Mouse (Mus musculus): ENCODE measurements around the gene Bpifa2.
"Not testable (repeated sequence)": the region's sequence is repeated elsewhere in the genome, so short reads cannot be mapped to it uniquely, and the experiment has no call there.

Gene Bpifa2

DNA sequence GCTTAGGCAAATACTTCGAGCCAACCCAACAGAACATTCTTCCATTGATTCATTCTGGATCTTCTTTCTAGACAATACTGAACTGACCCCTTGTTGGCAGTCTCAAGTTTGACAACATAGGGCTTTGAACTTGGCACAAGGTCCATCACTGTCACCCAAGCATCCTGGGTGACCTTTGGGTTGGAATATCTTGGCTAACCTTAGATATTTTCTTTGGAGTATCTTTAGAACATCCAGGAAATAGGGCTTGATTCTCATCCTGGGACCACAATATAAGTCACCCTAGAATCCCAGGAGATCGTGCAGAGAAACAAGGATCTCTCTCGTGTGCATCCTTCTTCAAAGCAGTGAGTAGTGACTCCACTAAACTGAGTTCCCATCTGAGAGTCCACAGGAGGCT lies at the start of gene Bpifa2:
Gene Bpifa2, plus strand, starts transcription at position 301 of the 400 bp plus-strand sequence.
- CTCF ChIA-PET: interaction anchor here (0.7 kb wide), 1 partner anchor 88 kb away, joined by 8 read pairs; no protein-coding TSS in a partner anchor

DNA sequence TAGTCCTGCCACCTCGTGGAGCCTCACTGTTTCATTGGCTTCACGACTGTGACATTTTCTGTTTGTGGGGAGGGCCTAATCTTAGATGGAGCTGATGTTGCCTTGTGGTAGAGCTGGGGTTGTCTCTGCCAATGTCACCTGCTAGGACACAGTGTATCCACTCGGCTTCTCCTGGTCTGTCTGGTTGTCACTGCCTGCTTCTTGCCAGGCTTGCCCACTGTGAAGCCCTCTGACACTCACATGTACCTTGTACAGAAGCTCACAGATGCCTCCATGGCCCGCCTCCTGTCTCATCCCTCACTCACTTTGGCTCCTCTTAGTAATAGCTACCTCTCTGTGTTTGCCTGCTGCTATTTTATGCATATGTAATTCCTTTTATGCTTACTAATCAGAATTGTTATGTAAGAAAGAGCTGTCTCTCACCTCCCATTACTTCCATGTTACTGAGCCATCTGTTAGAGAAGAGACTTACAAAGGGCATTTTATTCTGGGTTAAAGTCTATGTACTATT lies 45.2 kb upstream of the Bpifa2 start:
- CTCF ChIA-PET: no interaction called here

DNA sequence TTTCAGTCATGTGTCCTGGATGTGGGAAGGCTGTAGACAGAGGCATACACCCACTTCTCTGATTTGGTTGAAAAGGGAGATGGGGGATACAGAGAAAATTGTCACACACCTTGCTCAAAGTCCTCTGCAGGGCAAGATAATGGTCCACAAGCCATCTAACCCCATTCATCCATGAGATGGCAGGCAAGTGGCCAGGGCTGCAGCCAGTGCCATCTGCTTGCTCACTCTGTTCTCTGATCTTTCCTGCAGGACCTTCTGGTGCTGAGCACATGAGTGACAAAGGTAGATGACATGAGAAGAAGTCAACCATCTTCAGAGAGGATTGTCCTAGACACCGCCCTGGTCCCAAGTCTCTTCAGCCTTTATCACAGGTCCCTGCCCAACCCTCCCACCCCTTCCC lies 44.7 kb upstream of the Bpifa2 start:
- CTCF ChIA-PET: no interaction called here

DNA sequence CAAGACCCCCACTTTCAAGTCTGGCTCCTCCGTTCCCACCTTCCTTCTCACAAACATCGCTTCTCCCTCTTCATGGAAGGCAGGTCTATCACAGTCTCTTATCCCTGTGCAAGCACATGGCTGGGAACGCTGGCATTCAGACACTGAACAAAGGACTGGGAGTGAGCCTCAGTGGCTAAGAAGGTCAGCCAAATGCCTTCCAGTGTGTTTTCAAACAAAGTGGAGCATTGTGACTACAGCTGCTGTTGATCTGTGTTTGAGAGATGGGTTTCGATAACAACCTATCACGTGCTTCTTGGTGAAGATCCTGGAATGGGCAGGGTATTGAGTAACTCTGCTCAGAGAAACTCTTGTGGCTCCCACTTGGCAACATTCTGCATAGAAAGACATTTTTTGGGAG lies 37.8 kb upstream of the Bpifa2 start:
- CTCF ChIA-PET: no interaction called here

GRCm38 (mm10) chr2:153974582-153974981 lies 33.5 kb upstream of the Bpifa2 start, which contains the start of gene Bpifa6:
Gene Bpifa6 (plus strand): TSS chr2:153974945.
- CTCF ChIA-PET: no interaction called here

DNA sequence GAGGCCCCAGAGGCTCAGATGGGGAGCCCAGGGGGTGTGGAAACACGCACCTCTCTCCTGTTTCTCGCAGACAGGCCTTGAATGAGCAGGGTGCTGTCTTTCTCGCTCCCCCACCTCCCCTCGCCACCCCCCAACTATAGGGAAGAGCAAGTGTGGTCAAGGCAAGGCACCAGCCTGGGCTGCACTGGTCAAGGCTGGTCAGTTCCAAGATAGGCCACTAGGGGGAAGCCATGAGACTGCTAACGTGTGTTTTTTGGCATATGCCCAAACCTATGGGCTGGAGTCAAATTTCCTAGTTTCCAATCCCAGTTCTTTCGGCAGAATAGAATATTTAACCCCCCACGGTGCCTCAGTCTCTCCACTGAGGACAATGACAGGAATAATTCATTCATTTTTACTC lies 12.3 kb upstream of the Bpifa2 start:
- CTCF ChIA-PET: no interaction called here

DNA sequence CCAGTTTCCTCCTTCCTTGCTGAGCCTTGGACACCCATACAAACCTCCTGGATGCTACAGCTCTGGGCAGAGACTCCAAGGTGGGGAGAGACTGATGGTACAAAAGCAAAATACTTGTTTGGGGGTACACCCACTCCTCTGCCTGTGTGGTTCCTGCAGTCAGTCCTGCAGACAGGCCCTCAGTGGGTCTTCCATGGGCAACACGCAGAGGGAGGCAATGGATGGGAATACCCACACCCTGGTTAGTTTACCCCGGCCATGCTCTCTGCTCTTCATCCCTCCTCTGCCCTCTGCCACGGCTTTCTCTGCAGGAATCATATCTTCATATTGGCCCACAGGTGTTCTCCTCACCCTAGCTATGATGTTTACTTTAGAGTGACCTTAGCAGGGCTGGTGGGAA lies 7.6 kb upstream of the Bpifa2 start:
- CTCF ChIA-PET: no interaction called here

GRCm38 (mm10) chr2:154001056-154001455 lies 7.0 kb upstream of the Bpifa2 start:
- CTCF ChIA-PET: no interaction called here

GRCm38 (mm10) chr2:154004456-154004855 lies 3.6 kb upstream of the Bpifa2 start:
- CTCF ChIA-PET: no interaction called here

GRCm38 (mm10) chr2:154005094-154005493 lies 3.0 kb upstream of the Bpifa2 start:
- CTCF ChIA-PET: no interaction called here

- CTCF ChIA-PET: interaction anchor here (0.6 kb wide), 1 partner anchor 73 kb away, joined by 3 read pairs; no protein-coding TSS in a partner anchor
These were observed 2.3 kb upstream of the Bpifa2 start for GRCm38 (mm10) chr2:154005734-154006133.

- CTCF ChIA-PET: no interaction called here
These were observed 1.7 kb upstream of the Bpifa2 start for GRCm38 (mm10) chr2:154006331-154006730.

- CTCF ChIA-PET: interaction anchor here (0.7 kb wide), 1 partner anchor 89 kb away, joined by 8 read pairs; no protein-coding TSS in a partner anchor
These were observed 684 bp upstream of the Bpifa2 start for GRCm38 (mm10) chr2:154007381-154007780.

DNA sequence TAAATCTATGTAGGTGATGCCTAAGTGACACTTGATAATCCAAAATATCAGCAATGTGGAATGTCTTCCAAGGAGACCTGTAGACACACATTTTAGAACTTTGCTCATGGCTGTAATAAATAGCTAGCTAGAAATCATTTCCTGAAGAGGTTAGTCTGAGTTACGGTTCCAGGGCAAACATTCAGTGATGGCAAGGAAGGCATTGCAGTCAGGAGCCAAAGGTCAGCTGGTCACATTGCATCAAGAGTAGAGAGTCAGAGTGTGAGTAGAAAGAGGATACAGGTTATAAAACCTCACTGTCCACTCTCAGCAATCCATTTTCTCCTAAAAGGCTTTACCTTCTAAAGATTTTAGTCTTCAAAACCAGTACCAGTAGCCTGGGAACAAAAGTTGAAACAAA lies 9.9 kb downstream of the Bpifa2 start:
- CTCF ChIA-PET: no interaction called here

- CTCF ChIA-PET: not testable (repeated sequence)
These were observed 16.6 kb downstream of the Bpifa2 start for GRCm38 (mm10) chr2:154024676-154025075.

DNA sequence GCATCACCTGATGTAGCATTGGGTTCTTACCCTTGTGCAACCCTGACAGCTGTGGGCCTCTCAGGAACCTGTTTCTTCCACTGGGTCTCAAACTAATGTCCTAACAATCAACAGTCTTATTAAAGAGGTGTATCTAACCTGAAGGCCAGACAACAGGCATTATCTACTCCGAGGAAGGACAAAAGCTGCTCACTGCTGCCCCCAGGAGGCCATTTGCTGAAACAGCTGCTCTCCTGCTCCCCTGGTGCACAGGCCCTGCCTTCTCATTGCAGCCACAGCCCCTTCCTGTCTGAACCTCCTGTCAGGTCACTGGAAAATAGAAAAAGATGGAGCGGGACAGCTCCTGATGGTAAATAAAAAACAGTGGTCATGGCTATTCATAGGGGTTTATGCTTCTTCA lies 30.9 kb downstream of the Bpifa2 start:
- CTCF ChIA-PET: no interaction called here

DNA sequence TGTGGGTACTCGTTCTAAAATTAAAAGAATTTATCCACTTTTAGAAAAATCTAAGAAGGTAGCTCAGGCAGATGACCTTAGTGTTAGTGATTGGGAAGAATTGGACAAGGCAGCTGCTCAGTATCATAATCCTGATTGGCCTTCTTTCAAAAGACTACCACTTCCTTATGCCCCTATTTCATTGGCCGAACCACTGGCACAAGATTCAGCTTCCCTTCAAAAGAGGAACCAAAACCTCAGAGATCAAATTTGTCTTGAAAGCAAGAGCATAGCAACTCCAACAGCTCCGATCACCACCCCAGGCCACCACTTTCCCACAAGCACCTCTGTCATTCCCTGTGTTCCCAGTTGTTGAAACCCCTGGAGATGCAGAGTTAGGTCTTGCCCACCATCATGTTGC lies 36.7 kb downstream of the Bpifa2 start:
- CTCF ChIA-PET: no interaction called here

GRCm38 (mm10) chr2:154058690-154059089 lies 50.6 kb downstream of the Bpifa2 start:
- CTCF ChIA-PET: no interaction called here

All from spleen, embryonic (tissue).